ENCODE assay signal across 8 mouse cellular contexts in the genomic region with DNA sequence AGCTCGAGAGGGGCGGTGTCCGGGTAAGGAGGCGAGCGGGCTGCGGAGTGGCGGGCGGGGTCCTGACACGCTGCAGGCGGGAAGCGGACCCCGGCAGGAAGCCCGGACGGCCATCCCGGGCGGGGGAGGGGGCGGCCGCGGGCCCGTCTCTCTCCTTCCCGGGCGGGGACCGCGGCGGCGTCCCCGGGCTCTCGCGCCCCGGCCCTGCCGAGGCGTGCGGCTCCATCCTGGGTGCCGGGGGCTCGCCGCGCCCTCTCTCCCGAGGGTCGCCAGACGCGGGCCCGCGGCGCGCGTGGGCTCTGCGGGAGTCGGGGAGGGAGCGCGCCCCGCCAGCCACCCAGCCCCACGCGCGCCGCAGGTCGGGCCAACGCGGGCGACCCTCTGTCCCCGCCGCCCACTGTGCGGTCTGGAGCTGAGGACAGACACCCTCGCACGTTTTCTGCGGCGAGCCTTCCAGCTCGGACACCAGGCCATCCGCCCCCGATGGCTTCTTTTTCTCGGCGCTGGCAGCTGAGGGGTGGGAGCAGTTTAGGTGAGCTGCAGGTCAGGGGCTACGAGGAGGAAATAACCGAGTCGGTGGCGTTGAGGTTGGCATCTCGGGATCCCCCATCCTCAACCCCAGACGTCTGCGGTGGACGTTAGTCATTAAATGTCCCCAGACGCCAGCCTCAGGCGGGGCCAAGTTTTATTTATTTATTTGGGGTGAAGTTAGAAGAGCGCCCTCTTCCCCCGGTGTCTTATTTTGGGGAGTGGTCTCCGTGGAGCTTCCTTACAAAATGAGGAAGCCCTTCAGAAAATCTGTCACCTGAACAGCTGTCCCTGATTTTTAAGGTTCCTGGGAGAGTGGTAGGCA. TPM values are rescaled to one million over a fixed set of nuclear protein-coding genes. Genes with fewer than 3 reads are reported as not detected.
A peak's percentile ranks its signal among the peaks of the same experiment; 100 is the strongest.
DNase-seq lines count a peak whose midpoint lies in the region; ATAC-seq and TF ChIP-seq lines count a peak whose summit lies in the region.

No protein-coding gene starts in this region.

- no peak for TF ChIP-seq POLR2A in bone marrow, adult 2 months (IDR thresholded peaks at IDR 0.05; ENCODE audit: borderline replicate concordance, control insufficient read depth, low read depth, low read length)

- peak overlapping the region; percentile 70 for H3K9ac ChIP-seq in forebrain, embryonic 16.5 days (replicated peaks; ENCODE audit: low read depth, low read length)
- H3K9ac ChIP-seq in hindbrain, embryonic 16.5 days (ENCODE audit: low read depth, low read length), result peak overlapping the region; percentile 87
- peak overlapping the region; percentile 83 for H3K9ac ChIP-seq in liver, embryonic 13.5 days

- peaks cover 1% of the 10 kb centered on the region; the same call in 1 of the 2 replicates for H3K4me1 ChIP-seq in bone marrow, adult 2 months (ENCODE audit: control insufficient read depth, insufficient read depth, low read length)
- H3K4me1 ChIP-seq in forebrain, embryonic 16.5 days (replicated peaks; ENCODE audit: control insufficient read depth, insufficient read depth, low read length), result peaks cover 8% of the 10 kb centered on the region
- H3K4me1 ChIP-seq in hindbrain, embryonic 16.5 days (ENCODE audit: control insufficient read depth, insufficient read depth, low read depth, low read length), result peaks cover 2% of the 10 kb centered on the region; the same call in 1 of the 2 replicates
- peaks cover 22% of the 10 kb centered on the region for H3K4me1 ChIP-seq in liver, embryonic 13.5 days (replicated peaks)

- no peak; the same call in 1 of the 2 replicates for TF ChIP-seq CTCF in left cerebral cortex, adult 2 months (IDR thresholded peaks at IDR 0.05)
- TF ChIP-seq CTCF in bone marrow, adult 2 months (IDR thresholded peaks at IDR 0.05; ENCODE audit: control insufficient read depth, insufficient read depth, low read length), result no peak

- intact Hi-C loops in left cerebral cortex, adult 2 months (cut with DNase I), result loop anchor here (2.0 to 5.0 kb wide), 4 partner anchors 63 to 127 kb away; no protein-coding TSS in a partner anchor

- WGBS in bone marrow, adult 2 months, result under 1% methylated on average over 80 of the region's 84 CpGs
- WGBS in forebrain, embryonic 16.5 days, result under 1% methylated on average over 55 of the region's 84 CpGs
- WGBS in hindbrain, embryonic 16.5 days, result 0% methylated on average over 42 of the region's 84 CpGs
- WGBS in liver, embryonic 13.5 days (ENCODE audit: insufficient replicate concordance), result 1% methylated on average over 69 of the region's 84 CpGs

- ATAC-seq in forebrain, embryonic 16.5 days, result peak; percentile 74
- ATAC-seq in hindbrain, embryonic 16.5 days, result peak; percentile 70
- ATAC-seq in liver, embryonic 13.5 days (ENCODE audit: low read depth), result peak; percentile 62; the same call in 1 of the 2 replicates

- peak overlapping the region; percentile 61 for H3K4me2 ChIP-seq in forebrain, embryonic 16.5 days (ENCODE audit: low read length)
- peak overlapping the region; percentile 83 for H3K4me2 ChIP-seq in hindbrain, embryonic 16.5 days (ENCODE audit: low read length)
- peak overlapping the region; percentile 95 for H3K4me2 ChIP-seq in liver, embryonic 13.5 days

- peak overlapping the region; percentile 88 for H3K4me3 ChIP-seq in left cerebral cortex, adult 2 months
- H3K4me3 ChIP-seq in bone marrow, adult 2 months (replicated peaks; ENCODE audit: control insufficient read depth, low read depth, low read length), result peak overlapping the region; percentile 85
- H3K4me3 ChIP-seq in forebrain, embryonic 16.5 days (replicated peaks; ENCODE audit: low read length), result peak overlapping the region; percentile 72
- H3K4me3 ChIP-seq in hindbrain, embryonic 16.5 days (ENCODE audit: low read length), result peak overlapping the region; percentile 90
- peak overlapping the region; percentile 81 for H3K4me3 ChIP-seq in liver, embryonic 13.5 days (replicated peaks)

- no peaks in the 10 kb centered on the region for H3K27me3 ChIP-seq in forebrain, embryonic 16.5 days (replicated peaks; ENCODE audit: control insufficient read depth, insufficient read depth, low read length)
- no peaks in the 10 kb centered on the region for H3K27me3 ChIP-seq in hindbrain, embryonic 16.5 days (replicated peaks; ENCODE audit: control insufficient read depth, insufficient read depth, low read length)
- H3K27me3 ChIP-seq in liver, embryonic 13.5 days, result peaks cover 19% of the 10 kb centered on the region

- H3K36me3 ChIP-seq in forebrain, embryonic 16.5 days (ENCODE audit: control insufficient read depth, insufficient read depth), result no peaks in the 10 kb centered on the region
- H3K36me3 ChIP-seq in hindbrain, embryonic 16.5 days (ENCODE audit: control insufficient read depth, insufficient read depth, low read length), result no peaks in the 10 kb centered on the region
- no peaks in the 10 kb centered on the region for H3K36me3 ChIP-seq in liver, embryonic 13.5 days

- DNase-seq in left cerebral cortex, adult 2 months (ENCODE audit: extremely low spot score in 1 of 2, low spot score in 2 of 2), result peak; percentile 24 to 25
- DNase-seq in left cerebral cortex, adult 11 months (ENCODE audit: low spot score), result no peak
- peak; percentile 4 for DNase-seq in liver, embryonic 13.5 days
- peak; percentile 72 to 76 for DNase-seq in natural killer cell, adult 2 months (ENCODE audit: low spot score in 2 of 2)
- DNase-seq in thymus, postnatal 25 days, result peak; percentile 36

- no peaks in the 10 kb centered on the region for H3K9me3 ChIP-seq in forebrain, embryonic 16.5 days (ENCODE audit: control insufficient read depth, low read length)
- no peaks in the 10 kb centered on the region for H3K9me3 ChIP-seq in hindbrain, embryonic 16.5 days (ENCODE audit: control insufficient read depth, low read length)
- H3K9me3 ChIP-seq in liver, embryonic 13.5 days (replicated peaks), result no peaks in the 10 kb centered on the region

- peak overlapping the region; percentile 69 for H3K27ac ChIP-seq in left cerebral cortex, adult 2 months
- H3K27ac ChIP-seq in bone marrow, adult 2 months (ENCODE audit: control insufficient read depth, insufficient read depth, low read depth, low read length, poor library complexity), result peak overlapping the region; percentile 72; the same call in 1 of the 2 replicates
- peak overlapping the region; percentile 10; the same call in 1 of the 2 replicates for H3K27ac ChIP-seq in forebrain, embryonic 16.5 days (ENCODE audit: low read length)
- H3K27ac ChIP-seq in hindbrain, embryonic 16.5 days (ENCODE audit: low read depth, low read length), result peak overlapping the region; percentile 67
- H3K27ac ChIP-seq in liver, embryonic 13.5 days, result peak overlapping the region; percentile 66

RNA-seq across cellular contexts. Expression of a gene that starts 0.6 kb away (rescaled TPM):
- total RNA-seq in left cerebral cortex, adult 2 months (2021), result 100 to 1,000 TPM; 123 to 127 TPM
- 13.0 and 34.9 TPM in 2 replicates for polyA plus RNA-seq in bone marrow, adult 2 months (2011; ENCODE audit: insufficient read depth, insufficient read length, low replicate concordance, missing spikeins)
- polyA plus RNA-seq in forebrain, embryonic 16.5 days (2015; fragmentation: Nextera tagmentation; extraction: Ambion mirVana), result 20.8 and 23.5 TPM in 2 replicates
- 30.0 and 35.1 TPM in 2 replicates for polyA plus RNA-seq in hindbrain, embryonic 16.5 days (2015; fragmentation: Nextera tagmentation; extraction: Ambion mirVana)
- 9.0 and 12.5 TPM in 2 replicates for polyA plus RNA-seq in liver, embryonic 13.5 days (2015; fragmentation: Nextera tagmentation; extraction: Ambion mirVana)

RNA-seq across cellular contexts. Expression of a gene that starts 52.5 kb away (rescaled TPM):
- total RNA-seq in left cerebral cortex, adult 2 months (2021), result 10 to 100 TPM; 65.5 to 68.1 TPM
- polyA plus RNA-seq in bone marrow, adult 2 months (2011; ENCODE audit: insufficient read depth, insufficient read length, low replicate concordance, missing spikeins), result 35.8 and 64.2 TPM in 2 replicates
- polyA plus RNA-seq in forebrain, embryonic 16.5 days (2015; fragmentation: Nextera tagmentation; extraction: Ambion mirVana), result 33.3 and 37.1 TPM in 2 replicates
- polyA plus RNA-seq in hindbrain, embryonic 16.5 days (2015; fragmentation: Nextera tagmentation; extraction: Ambion mirVana), result 61.6 and 78.8 TPM in 2 replicates
- polyA plus RNA-seq in liver, embryonic 13.5 days (2015; fragmentation: Nextera tagmentation; extraction: Ambion mirVana), result 26.0 and 32.6 TPM in 2 replicates

Comparison
In these comparisons a context has a peak if more than half of its experiments do, and no peak if none do; other contexts are left out.
1. H3K27ac ChIP-seq: peak in every context shown above with its lines; median percentile 72 in bone marrow, adult 2 months; 69 in left cerebral cortex, adult 2 months; 67 in hindbrain, embryonic 16.5 days; 66 in liver, embryonic 13.5 days; 10 in forebrain, embryonic 16.5 days.